Mouse (Mus musculus): ENCODE data around the gene 4931428F04Rik. TPM values are rescaled to one million over a fixed set of nuclear protein-coding genes. Genes with fewer than 3 reads are reported as not detected.
A peak's percentile ranks its signal among the peaks of the same experiment; 100 is the strongest.
"Not testable (repeated sequence)": the region's sequence is repeated elsewhere in the genome, so short reads cannot be mapped to it uniquely, and the experiment has no call there.

4931428F04Rik gene
- total RNA-seq, 2 experiments from 2014 or later: 24.2 to 27.1 TPM

DNA sequence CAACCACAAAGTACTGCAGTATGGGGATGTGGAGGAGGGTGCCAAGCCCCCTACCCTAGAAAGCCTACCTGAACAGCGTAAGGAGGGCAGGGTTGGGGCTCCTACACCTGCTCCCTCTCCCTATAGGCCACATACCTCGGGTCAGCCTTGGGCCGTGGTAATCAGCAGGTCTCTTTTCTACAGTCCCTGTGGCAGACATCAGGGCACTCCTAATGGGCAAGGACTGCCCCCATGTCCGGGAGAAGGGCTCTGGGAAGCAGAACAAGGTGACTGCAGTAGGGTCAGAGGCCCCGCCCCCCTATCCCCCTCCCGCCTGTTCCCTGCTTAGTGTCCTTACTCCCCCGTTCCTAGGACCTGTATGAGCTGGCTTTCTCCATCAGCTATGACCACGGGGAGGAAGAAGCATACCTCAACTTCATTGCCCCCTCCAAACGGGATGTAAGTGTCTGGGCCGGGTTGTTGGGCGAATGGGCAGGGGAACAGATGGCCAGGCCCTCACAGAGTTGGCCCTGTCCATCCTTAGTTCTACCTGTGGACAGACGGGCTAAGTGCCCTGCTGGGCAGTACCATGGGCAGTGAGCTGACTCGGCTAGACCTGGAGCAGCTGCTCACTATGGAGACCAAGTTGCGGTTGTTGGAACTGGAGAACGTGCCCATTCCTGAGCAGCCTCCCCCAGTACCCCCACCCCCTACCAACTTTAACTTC lies 19.6 kb upstream of the 4931428F04Rik start:
- no peak for DNase-seq (ENCODE audit: low spot score in 2 of 2)
- intact Hi-C loops (cut with DNase I): no loop called here

DNA sequence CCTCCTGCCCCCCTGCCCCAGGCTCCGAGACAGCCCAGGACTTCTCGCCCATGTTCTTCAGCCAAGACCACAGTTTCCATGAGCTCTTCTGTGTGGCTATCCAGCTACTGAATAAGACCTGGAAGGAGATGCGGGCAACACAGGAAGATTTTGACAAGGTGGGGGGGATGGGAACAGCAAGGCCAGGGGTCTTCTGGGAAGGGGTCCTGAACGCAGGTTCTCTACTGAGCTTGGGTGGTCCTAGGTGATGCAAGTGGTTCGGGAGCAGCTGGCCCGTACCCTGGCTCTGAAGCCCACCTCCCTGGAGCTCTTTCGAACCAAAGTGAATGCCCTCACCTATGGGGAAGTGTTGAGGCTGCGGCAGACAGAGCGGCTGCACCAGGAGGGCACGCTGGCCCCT lies 18.8 kb upstream of the 4931428F04Rik start:
- DNase-seq (ENCODE audit: low spot score in 2 of 2): no peak
- intact Hi-C loops (cut with DNase I): no loop called here

DNA sequence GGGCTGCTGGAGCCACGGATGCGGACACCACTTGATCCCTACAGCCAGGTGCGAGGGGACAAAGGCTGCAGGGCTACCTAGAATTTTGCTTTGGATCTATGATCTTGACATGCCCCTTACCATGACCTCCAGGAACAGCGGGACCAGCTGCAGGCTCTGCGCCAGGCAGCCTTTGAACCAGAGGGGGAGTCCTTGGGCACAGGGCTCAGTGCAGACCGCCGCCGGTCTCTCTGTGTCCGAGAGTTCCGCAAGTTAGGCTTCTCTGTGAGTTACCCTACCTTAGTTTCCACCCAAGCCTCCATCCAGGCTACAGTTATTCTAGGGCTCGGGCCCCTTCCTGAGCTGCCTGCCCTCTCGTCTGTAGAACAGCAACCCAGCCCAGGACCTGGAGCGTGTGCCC lies 18.0 kb upstream of the 4931428F04Rik start:
- intact Hi-C loops (cut with DNase I): no loop called here
- no peak for DNase-seq (ENCODE audit: low spot score in 2 of 2)

DNA sequence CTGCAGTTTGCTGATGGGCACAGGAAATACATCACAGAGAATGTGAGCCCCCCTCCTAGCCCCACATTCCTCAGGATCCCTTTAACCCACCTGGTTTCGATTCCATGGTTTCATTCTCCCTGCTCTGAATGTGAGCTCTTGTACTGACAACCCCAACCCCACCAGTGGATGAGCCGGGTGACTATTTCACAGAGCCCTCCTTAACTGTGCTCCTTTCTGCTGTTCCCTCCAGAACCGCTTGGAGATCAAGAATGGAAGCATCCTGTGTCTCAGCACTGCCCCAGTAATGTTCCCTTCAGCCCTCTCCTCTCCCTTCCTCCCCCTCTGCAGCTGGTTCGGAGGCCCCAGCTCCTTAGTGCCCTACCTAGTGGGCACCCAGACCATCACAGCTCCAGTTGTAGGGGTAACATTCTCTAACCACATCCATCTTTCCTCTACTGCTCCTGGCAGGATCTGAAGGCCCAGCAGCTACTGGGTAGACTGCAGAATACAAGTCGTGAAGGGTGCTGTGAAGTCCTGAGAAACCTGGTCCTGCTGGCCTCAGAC lies 16.6 kb upstream of the 4931428F04Rik start:
- no peak for DNase-seq (ENCODE audit: low spot score in 2 of 2)
- intact Hi-C loops (cut with DNase I): no loop called here

DNA sequence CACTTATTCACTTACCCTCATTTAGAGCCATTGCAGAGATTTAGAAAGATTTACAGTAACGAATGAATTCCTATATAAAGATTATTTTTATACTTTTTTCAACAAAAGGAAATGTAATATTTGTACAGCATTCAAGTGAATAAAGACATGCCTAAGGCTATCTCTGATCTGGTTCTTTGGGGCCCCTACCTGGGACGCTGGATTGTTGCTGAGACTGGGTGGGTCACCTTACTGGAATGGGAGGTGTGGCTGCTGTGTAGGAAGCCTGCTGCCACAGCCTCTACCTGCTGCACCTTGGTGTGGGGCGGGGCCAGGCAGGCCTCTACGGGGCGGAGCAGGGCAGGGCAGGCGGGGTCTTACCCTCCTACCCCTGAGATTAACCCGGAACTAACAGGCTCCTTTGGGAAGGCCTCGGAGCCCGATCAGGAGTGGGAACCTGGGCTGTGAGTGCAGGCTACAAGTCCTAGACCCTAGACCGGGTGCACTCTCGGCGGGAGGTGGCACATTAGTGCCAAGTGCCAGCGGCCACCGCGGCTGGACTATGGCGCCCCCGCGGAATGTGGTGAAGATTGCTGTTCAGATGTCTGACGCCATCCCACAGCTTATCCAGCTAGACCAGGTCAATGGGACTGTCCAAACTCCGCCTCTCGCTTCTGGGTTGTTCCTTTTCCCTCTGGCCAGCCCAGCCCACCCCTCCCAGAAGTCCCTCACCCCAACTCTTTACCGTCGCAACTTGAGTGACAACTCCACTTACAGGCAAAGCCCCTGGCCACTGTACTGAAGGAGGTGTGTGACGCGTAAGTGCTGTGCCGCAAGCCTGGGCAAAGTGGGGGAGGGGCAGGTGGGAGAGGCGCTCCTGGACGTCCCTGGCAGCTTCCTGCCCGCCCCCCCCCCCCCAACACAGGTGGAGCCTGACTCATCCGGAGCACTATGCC lies 15.8 kb upstream of the 4931428F04Rik start, which contains the start of gene Elmo3:
Gene Elmo3, plus strand, starts transcription at position 391 of the 935 bp plus-strand sequence.
- intact Hi-C loops (cut with DNase I): no loop called here
- DNase-seq (ENCODE audit: low spot score in 2 of 2): peak; percentile 47 to 60

DNA sequence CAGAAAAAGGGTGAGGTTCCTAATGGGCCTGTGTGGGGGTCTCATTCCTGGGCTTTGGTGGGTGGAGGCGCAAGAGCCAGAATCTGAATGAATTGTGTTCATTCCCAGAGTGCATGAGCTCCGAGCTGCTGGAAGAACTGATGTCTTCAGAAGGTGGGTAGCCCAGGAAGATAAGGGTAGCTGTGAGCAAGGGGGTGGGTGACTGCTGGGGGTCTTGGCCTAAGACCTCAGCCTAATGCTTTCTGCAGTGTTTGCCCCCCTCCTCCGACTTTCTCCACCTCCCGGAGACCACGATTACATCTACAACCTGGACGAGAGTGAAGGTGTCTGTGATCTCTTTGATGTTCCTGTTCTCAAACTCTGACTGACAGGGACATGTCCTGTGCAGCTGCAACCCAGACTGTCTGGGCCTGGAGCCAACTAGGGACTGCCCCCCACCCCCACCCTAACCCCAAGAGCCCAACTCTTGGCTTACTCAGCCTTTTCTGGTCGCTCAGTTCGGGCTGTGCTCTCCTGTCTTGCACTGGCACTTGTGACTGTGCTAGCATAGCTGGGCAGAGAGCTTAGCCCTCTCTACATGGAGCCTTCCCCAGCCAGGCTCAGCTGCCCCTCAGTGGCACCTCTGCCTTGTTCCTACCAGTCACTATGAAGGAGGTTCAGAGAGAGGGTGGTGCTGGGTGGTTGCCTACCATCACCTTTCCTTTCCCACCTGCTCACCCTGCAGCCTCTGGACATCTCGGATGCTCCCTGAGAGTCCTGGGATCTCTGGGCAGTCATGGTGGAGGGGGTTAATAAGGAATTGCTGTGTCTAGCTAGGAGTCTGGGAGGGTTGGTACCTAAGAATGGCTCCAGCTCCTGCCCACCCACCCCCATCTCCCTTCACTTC lies 14.9 kb upstream of the 4931428F04Rik start:
- intact Hi-C loops (cut with DNase I): no loop called here

DNA sequence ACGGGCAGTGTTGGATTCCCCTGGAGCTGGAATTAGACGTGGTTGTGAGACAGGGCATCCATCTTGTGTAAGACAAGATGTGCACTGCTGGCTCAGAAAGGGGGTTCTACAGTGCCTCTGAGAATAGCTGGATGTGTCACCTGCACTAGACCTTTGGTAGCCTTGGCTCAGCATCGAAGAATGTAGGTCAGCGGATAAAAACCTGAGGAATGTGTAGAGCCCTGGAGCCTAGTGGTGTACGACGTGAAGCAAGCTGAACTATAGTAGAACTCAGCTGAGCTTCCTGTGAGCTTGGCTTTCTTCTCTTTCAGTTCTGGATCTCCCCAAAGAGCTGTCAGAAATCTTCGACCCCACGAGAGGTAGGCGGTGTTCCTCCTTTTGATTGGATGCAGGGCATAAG lies 14.2 kb upstream of the 4931428F04Rik start:
- DNase-seq (ENCODE audit: low spot score in 2 of 2): no peak
- intact Hi-C loops (cut with DNase I): no loop called here

More for the DNA sequence above, 14.9 kb upstream of the 4931428F04Rik start:
- DNase-seq (ENCODE audit: low spot score in 2 of 2): no peak

DNA sequence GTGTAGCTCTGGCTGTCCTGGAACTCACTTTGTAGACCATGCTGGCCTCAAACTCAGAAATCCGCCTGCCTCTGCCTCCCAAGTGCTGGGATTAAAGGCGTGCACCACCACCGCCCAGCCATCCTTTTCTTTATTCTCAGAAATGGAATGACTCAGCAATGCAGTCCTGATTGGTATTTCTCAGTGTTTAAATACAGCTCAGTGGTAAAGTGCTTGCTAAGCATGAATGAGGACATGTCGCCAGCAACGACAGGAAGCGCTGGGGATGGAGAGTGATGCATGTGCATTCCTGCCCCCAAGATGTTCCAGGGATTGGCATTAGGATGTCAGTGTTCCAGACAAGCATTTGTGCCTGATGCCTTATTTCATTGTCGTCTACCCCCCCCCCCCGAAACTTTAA lies 13.7 kb upstream of the 4931428F04Rik start:
- DNase-seq (ENCODE audit: low spot score in 2 of 2): no peak
- intact Hi-C loops (cut with DNase I): no loop called here

DNA sequence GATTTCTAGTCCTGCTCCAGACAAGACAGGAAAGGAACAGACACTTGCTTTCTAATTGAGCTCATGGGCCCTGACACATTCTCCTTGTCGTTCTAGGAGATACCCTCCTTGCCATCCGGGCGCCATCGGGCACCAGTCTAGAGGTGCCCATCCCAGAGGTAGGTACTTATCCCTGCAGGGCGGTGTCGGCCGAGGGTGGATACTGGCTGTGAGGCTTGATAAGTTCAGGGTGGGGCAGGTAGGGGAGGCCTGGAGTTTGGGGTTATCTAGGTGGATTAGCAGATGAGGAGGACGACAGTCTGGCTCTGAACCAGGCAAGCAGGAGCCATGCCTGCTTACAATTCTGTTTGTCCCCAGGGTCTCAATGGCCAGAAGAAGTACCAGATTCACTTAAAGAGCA lies 10.3 kb upstream of the 4931428F04Rik start:
- intact Hi-C loops (cut with DNase I): loop anchor here (5.0 kb wide), 1 partner anchor 658 kb away; the partner anchor contains the start of gene Ciao2b
- no peak for DNase-seq (ENCODE audit: low spot score in 2 of 2)

DNA sequence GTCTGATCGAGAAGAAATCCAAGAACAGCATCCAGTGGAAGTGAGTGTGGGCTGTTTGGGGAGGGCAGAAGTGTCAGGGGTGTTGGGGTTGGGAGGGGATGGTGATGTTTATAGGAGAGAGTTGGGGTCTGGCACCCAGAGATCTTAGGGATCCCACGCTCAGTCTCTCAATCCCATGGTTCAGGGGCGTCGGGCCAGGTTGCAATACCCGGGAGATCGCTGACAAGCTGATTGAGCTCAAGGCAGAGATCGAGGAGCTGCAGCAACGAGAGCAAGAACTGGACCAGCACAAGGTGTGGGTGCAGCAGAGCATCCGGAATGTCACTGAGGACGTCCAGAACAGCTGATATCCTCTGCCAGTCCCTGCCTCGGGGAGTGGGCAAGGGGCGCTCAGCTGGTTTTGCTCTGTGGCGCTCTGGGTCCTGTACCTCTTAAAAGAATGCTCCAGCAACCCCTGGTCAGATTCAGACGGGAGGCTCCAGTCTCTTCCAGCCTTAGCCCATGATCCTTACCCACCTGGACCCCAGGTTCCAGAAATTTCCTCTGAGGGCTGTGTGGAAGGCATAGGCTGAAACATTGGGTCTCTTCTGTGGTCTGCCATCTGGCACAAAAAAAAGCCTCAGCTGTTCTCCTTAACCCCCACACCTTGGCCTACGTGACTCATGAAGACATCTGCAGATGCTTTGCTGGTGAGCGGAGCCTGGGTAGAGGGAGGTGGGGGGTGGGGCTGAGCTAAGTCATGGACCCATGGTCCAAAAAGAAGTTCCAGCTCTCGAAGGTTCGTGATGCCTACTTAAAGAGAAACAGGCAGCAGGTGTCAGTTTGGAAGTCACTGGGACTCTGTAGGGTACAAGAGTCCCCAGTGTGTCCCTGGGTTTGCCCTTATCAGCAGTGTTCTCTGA lies 8.9 kb upstream of the 4931428F04Rik start:
- DNase-seq (ENCODE audit: low spot score in 2 of 2): no peak
- intact Hi-C loops (cut with DNase I): loop anchor here (5.0 kb wide), 1 partner anchor 656 kb away; the partner anchor contains the start of gene Ciao2b

DNA sequence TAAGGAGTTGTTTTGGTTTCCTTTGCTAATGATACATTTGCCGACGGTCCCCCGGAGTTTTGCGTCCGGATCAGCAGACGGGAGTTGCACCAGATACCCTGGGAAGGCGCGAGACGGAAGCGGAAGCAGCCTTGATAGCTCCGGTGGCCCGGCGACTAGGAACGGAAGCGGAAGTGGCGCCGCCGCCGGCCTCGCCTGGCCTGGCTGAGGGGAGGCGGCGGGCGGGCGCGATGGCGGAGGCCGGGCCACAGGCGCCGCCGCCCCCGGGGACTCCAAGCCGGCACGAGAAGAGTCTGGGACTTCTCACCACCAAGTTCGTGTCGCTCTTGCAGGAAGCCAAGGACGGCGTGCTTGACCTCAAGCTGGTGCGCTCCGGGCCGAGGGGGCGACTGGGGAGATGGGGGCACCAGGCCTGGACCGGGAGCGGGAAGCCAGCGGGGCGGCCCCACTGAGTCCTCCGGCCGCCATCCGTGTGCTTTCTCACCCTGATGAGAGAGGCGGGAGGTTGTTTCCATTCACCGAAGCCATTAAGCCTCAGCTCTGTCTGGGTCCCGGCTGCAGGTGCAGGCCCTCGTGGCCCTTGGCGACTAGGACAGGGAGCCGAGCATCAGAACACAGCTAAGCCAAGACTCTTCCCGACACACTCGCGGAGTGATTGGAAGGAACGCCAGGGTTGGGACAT lies 8.0 kb upstream of the 4931428F04Rik start, which contains the start of gene E2f4:
Gene E2f4, plus strand, starts transcription at position 153 of the 682 bp plus-strand sequence.
- intact Hi-C loops (cut with DNase I): loop anchor here (5.0 kb wide), 1 partner anchor 655 kb away; the partner anchor contains the start of gene Ciao2b
- DNase-seq (ENCODE audit: low spot score in 2 of 2): peak; percentile 92 to 94

DNA sequence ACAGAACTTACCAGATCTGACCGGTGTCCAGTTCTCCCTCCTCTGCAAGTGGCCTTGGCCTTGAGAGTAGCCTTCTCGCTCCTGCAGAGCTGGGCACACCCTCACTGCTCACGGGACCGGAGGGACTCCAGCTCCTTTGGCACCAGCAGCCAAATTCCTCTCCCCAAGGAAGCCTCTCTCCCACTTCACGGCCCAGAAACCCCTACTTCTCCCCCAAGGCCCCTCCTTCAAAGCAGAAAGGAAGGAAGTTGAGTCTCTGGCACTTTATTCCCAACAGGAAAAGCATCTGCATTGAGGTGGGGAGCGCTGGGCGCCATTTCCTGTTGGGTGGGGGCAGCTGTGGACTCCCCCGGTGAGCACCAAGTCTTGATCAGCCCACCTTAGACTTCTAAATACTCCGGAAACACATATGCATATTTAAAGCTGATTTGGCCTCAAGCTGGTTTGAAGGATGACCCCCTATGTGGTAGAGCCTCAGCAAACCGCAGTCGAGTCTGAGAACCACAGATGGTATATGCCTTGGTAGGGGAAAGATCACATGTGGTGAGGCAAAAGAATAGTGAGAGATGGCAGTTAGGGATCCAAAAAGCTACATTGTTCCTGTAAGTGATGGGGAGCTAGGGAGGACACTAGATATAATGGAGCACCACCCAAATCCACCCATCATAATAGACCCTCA lies 6.4 kb upstream of the 4931428F04Rik start, which contains the start of gene Exoc3l:
Gene Exoc3l, minus strand, starts transcription at position 207 of the 679 bp plus-strand sequence.
- no peak for DNase-seq (ENCODE audit: low spot score in 2 of 2)
- intact Hi-C loops (cut with DNase I): loop anchor here (5.0 kb wide), 1 partner anchor 654 kb away; the partner anchor contains the start of gene Ciao2b

DNA sequence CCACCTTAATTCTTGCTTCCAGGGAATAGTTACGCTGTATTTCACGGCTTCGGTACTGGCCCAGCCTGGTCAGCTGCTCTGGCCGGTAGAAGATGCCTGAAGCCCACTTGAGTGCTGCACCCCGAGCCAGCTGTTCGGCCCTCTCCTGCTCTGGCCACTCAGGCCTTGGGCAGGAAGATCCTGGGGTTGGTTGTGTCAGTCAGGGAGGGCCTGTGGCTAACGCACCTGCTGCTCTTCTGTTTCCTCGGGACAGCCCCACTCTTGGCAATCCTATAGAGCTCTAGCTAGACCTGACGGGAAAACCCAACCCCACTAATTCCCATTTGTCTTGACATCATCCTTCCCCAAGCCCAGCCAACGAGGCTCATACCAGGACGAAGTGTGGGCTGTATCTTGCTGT lies 5.6 kb upstream of the 4931428F04Rik start:
- intact Hi-C loops (cut with DNase I): loop anchor here (5.0 kb wide), 1 partner anchor 653 kb away; the partner anchor contains the start of gene Ciao2b
- DNase-seq (ENCODE audit: low spot score in 2 of 2): no peak

DNA sequence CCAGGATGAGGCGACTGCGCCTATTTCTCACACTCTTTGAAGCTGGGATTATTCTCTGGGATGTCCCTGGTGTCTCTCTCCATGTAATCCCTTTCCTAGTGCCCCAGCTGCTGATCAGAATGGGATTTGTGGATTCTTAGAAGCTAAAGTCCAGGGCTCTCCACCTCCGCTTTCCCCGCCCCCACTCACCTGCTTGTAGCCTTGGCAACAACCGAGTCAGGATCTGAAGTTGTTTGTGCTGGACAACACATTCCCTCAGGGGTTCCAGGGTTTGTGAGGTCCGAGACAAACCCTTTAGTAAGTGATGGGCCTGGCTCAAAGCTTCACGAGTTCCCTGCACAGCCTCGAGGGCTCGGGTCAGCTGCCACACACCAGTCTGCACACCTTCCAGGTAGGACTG lies 5.1 kb upstream of the 4931428F04Rik start:
- DNase-seq (ENCODE audit: low spot score in 2 of 2): no peak
- intact Hi-C loops (cut with DNase I): loop anchor here (5.0 kb wide), 1 partner anchor 652 kb away; the partner anchor contains the start of gene Ciao2b

DNA sequence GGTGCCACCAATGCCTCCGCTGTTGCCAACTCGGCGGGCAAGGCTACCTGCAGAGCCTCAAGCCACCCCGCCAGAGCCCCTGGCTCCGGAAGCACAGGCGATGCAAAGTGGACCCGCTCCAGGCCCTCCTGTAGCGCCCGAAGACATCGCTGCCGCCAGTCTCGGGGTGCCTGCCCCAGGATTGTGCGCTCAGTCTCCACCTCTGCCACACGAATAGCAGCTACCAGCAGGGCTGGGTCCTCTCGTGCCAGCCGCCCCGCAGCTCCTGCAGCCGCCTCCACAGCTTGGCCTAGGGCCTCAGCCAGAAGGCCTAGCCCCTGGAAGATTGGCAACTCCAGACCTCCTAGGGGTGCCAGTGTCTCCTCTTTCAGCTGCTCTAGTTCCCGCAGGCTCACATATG lies 3.7 kb upstream of the 4931428F04Rik start:
- DNase-seq (ENCODE audit: low spot score in 2 of 2): peak in 1 of 2 experiments; percentile 4
- intact Hi-C loops (cut with DNase I): no loop called here

DNA sequence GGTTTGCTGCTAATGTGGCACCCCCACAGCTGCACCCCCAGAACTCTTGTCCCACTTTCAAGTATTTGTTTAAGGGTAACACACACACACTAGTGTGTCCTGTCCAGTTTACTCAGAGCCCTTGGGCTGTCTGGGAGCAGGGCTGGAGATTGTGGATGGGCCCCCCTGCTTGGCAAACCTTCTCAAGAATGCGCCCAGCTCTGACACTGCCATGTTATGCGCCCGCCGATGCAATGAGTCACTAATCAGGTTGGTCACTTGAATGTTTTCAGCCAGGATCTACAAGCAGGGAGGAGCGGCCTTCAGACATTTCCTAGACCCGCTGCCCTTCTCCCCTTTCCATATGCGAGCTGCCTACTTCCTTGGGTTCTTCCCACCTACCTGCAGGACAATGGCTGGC lies 2.8 kb upstream of the 4931428F04Rik start:
- intact Hi-C loops (cut with DNase I): no loop called here

DNA sequence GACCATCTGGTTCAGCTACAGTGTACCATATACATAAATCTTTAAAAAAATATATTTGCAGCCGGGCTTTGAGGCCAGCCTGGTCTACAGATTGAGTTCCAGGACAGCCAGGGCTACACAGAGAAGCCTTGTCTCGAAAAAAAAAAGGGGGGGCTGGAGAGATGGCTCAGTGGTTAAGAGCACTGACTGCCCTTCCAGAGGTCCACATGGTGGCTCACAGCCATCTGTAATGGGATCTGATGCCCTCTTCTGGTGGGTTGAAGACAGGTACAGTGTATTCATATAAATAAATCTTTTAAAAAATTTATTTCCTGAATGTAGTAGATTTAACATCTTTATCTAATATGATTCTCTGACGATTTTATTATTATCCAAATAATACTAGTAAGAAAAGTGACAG lies 2.1 kb upstream of the 4931428F04Rik start:
- DNase-seq (ENCODE audit: low spot score in 2 of 2): not testable (repeated sequence)

More for the DNA sequence above, 2.8 kb upstream of the 4931428F04Rik start:
- DNase-seq (ENCODE audit: low spot score in 2 of 2): no peak

More for the DNA sequence above, 2.1 kb upstream of the 4931428F04Rik start:
- intact Hi-C loops (cut with DNase I): not testable (repeated sequence)

Measured in left cerebral cortex, postnatal 36 days (tissue).